Mouse (Mus musculus): ENCODE results near the gene Tcp11l2. TPM values are rescaled to one million over a fixed set of nuclear protein-coding genes. Genes with fewer than 3 reads are reported as not detected.
A peak's percentile ranks its signal among the peaks of the same experiment; 100 is the strongest.

Tcp11l2 gene
- polyA plus RNA-seq, 1 experiment: 32.3 TPM

GRCm38 (mm10) chr10:84558511-84558910, 17.9 kb upstream of the Tcp11l2 start:
- Histone ChIP-seq H3K27ac (ENCODE audit: insufficient read depth, low read depth, low read length) (no peak overlapping the region), H3K4me1 (ENCODE audit: control insufficient read depth, insufficient read depth, low read length) (no peaks in the 10 kb centered on the region), H3K4me3 (ENCODE audit: insufficient read depth, low read depth, low read length) (no peak overlapping the region), H3K36me3 (ENCODE audit: control insufficient read depth, insufficient read depth, low read length) (no peaks in the 10 kb centered on the region), H3K27me3 (replicated peaks; ENCODE audit: control insufficient read depth, insufficient read depth, low read length) (no peaks in the 10 kb centered on the region)
- no peak for TF ChIP-seq POLR2A (IDR thresholded peaks at IDR 0.05; ENCODE audit: low read depth, low read length)
- TF ChIP-seq CTCF (conservative IDR thresholded peaks at IDR 0.05; ENCODE audit: insufficient read depth, insufficient read length, low read depth, low read length): peak; percentile 31
- DNase-seq: no peak
- WGBS: 100% methylated on average over 1 of the region's 1 CpGs

- DNase-seq: no peak
- Histone ChIP-seq H3K4me1 (ENCODE audit: control insufficient read depth, insufficient read depth, low read length) (no peaks in the 10 kb centered on the region), H3K36me3 (ENCODE audit: control insufficient read depth, insufficient read depth, low read length) (no peaks in the 10 kb centered on the region), H3K4me3 (ENCODE audit: insufficient read depth, low read depth, low read length) (no peak overlapping the region), H3K27ac (ENCODE audit: insufficient read depth, low read depth, low read length) (no peak overlapping the region), H3K27me3 (replicated peaks; ENCODE audit: control insufficient read depth, insufficient read depth, low read length) (no peaks in the 10 kb centered on the region)
- TF ChIP-seq POLR2A (IDR thresholded peaks at IDR 0.05; ENCODE audit: low read depth, low read length) (no peak), CTCF (conservative IDR thresholded peaks at IDR 0.05; ENCODE audit: insufficient read depth, insufficient read length, low read depth, low read length) (no peak)
- 87% methylated on average over 4 of the region's 4 CpGs for WGBS
Measured at GRCm38 (mm10) chr10:84559986-84560385, 16.4 kb upstream of the Tcp11l2 start.

- 79% methylated on average over 5 of the region's 5 CpGs for WGBS
- H3K27me3 ChIP-seq (replicated peaks; ENCODE audit: control insufficient read depth, insufficient read depth, low read length): no peaks in the 10 kb centered on the region
- TF ChIP-seq POLR2A (IDR thresholded peaks at IDR 0.05; ENCODE audit: low read depth, low read length): no peak
Measured at GRCm38 (mm10) chr10:84562121-84562520, 14.3 kb upstream of the Tcp11l2 start.

GRCm38 (mm10) chr10:84562567-84563554, 13.6 kb upstream of the Tcp11l2 start:
- H3K36me3 ChIP-seq (ENCODE audit: control insufficient read depth, insufficient read depth, low read length): no peaks in the 10 kb centered on the region
- peak; percentile 27 for DNase-seq
- no peaks in the 10 kb centered on the region for H3K4me1 ChIP-seq (ENCODE audit: control insufficient read depth, insufficient read depth, low read length)
- H3K4me3 ChIP-seq (ENCODE audit: insufficient read depth, low read depth, low read length): no peak overlapping the region
- H3K27me3 ChIP-seq (replicated peaks; ENCODE audit: control insufficient read depth, insufficient read depth, low read length): no peaks in the 10 kb centered on the region
- 59% methylated on average over 13 of the region's 13 CpGs for WGBS
- TF ChIP-seq CTCF (conservative IDR thresholded peaks at IDR 0.05; ENCODE audit: insufficient read depth, insufficient read length, low read depth, low read length) (no peak), POLR2A (IDR thresholded peaks at IDR 0.05; ENCODE audit: low read depth, low read length) (no peak)
- H3K27ac ChIP-seq (ENCODE audit: insufficient read depth, low read depth, low read length): no peak overlapping the region

More at GRCm38 (mm10) chr10:84562121-84562520, 14.3 kb upstream of the Tcp11l2 start:
- H3K27ac ChIP-seq (ENCODE audit: insufficient read depth, low read depth, low read length): no peak overlapping the region
- H3K4me1 ChIP-seq (ENCODE audit: control insufficient read depth, insufficient read depth, low read length): no peaks in the 10 kb centered on the region
- DNase-seq: no peak
- no peak overlapping the region for H3K4me3 ChIP-seq (ENCODE audit: insufficient read depth, low read depth, low read length)
- H3K36me3 ChIP-seq (ENCODE audit: control insufficient read depth, insufficient read depth, low read length): no peaks in the 10 kb centered on the region

GRCm38 (mm10) chr10:84564427-84564826, 12.0 kb upstream of the Tcp11l2 start:
- 86% methylated on average over 8 of the region's 8 CpGs for WGBS
- H3K36me3 ChIP-seq (ENCODE audit: control insufficient read depth, insufficient read depth, low read length): no peaks in the 10 kb centered on the region
- no peak overlapping the region for H3K4me3 ChIP-seq (ENCODE audit: insufficient read depth, low read depth, low read length)
- no peak overlapping the region for H3K27ac ChIP-seq (ENCODE audit: insufficient read depth, low read depth, low read length)
- TF ChIP-seq POLR2A (IDR thresholded peaks at IDR 0.05; ENCODE audit: low read depth, low read length): no peak
- TF ChIP-seq CTCF (conservative IDR thresholded peaks at IDR 0.05; ENCODE audit: insufficient read depth, insufficient read length, low read depth, low read length): no peak
- H3K4me1 ChIP-seq (ENCODE audit: control insufficient read depth, insufficient read depth, low read length): no peaks in the 10 kb centered on the region
- H3K27me3 ChIP-seq (replicated peaks; ENCODE audit: control insufficient read depth, insufficient read depth, low read length): no peaks in the 10 kb centered on the region
- DNase-seq: no peak

- no peaks in the 10 kb centered on the region for H3K27me3 ChIP-seq (replicated peaks; ENCODE audit: control insufficient read depth, insufficient read depth, low read length)
- H3K4me3 ChIP-seq (ENCODE audit: insufficient read depth, low read depth, low read length): no peak overlapping the region
- WGBS: 68% methylated on average over 10 of the region's 10 CpGs
- no peak overlapping the region for H3K27ac ChIP-seq (ENCODE audit: insufficient read depth, low read depth, low read length)
- no peaks in the 10 kb centered on the region for H3K4me1 ChIP-seq (ENCODE audit: control insufficient read depth, insufficient read depth, low read length)
- no peaks in the 10 kb centered on the region for H3K36me3 ChIP-seq (ENCODE audit: control insufficient read depth, insufficient read depth, low read length)
- TF ChIP-seq CTCF (conservative IDR thresholded peaks at IDR 0.05; ENCODE audit: insufficient read depth, insufficient read length, low read depth, low read length) (no peak), POLR2A (IDR thresholded peaks at IDR 0.05; ENCODE audit: low read depth, low read length) (no peak)
- no peak for DNase-seq
Measured at GRCm38 (mm10) chr10:84571052-84571639, 5.3 kb upstream of the Tcp11l2 start.

Measured in kidney, adult 2 months (tissue).